Mouse (Mus musculus): ENCODE data around the gene 4931409K22Rik.
A peak's percentile ranks its signal among the peaks of the same experiment; 100 is the strongest.

DNA sequence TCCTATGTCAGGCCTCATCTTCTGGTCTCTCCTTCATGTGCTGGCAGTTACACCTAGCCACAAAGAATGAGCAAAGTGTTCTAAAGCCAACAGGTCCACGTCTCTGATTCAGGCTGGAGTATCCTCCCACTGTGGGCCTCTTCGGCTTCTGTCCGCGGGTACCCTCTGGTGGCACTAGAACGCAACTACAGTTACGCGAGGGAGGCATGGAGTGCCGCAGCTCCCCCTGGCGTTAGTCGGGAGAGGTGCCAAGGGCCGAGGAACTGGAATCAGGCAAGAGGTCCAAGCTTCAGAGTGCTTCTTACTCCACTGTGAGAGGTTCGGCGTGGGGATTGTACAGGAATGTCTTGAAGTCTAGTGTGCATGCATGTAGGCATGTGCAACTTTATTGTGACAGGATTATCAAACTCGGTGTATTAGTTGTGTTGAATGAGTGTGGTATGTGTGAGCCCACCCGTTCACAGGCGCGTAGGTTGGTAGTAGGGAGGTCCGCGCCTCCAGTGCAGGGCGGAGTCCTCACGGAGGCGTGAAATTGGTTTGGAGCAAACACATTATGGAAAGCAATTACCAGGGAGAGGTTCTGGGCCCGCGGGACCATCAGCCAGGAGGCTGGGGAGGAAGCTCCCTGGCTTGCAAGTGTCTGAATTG, 26.4 kb downstream of the 4931409K22Rik start:
- TF ChIP-seq USF1 (IDR thresholded peaks at IDR 0.05; ENCODE audit: low read depth, low read length) = no peak
- no peak for TF ChIP-seq MAFK (IDR thresholded peaks at IDR 0.05; ENCODE audit: insufficient replicate concordance, low read length)
- no peak for TF ChIP-seq JUND (conservative IDR thresholded peaks at IDR 0.05; ENCODE audit: low read depth, low read length)
- TF ChIP-seq CTCF (conservative IDR thresholded peaks at IDR 0.05 in 1 of 2, IDR thresholded peaks at IDR 0.05 in 1 of 2; ENCODE audit: low read depth in 2 of 2, low read length in 2 of 2) = peak; percentile 99 to 100
- TF ChIP-seq E2F4 (IDR thresholded peaks at IDR 0.05; ENCODE audit: insufficient replicate concordance, low read depth, low read length) = no peak
- TF ChIP-seq POLR2A (IDR thresholded peaks at IDR 0.05; ENCODE audit: low read depth, low read length) = no peak

Measured in CH12.LX (cell line).